Mouse (Mus musculus): ENCODE data around the gene Cdc45. TPM values are rescaled to one million over a fixed set of nuclear protein-coding genes. Genes with fewer than 3 reads are reported as not detected.
"Not testable (repeated sequence)": the region's sequence is repeated elsewhere in the genome, so short reads cannot be mapped to it uniquely, and the experiment has no call there.

Gene Cdc45
- polyA plus RNA-seq (2021), result 20.0 TPM

GRCm38 (mm10) chr16:18811468-18812384, at the start of gene Cdc45, which contains the start of gene Ufd1:
TSS of gene Cdc45 (minus strand) at chr16:18811987.
TSS of gene Ufd1 (plus strand) at chr16:18811779.
- peak; percentile 89 for DNase-seq (ENCODE audit: low read depth, low spot score)
- ChIA-PET POLR2A (interaction anchor here (1.2 to 1.4 kb wide), 2 partner anchors 14 to 125 kb away, joined by 3 read pairs; no protein-coding TSS in a partner anchor), CTCF (interaction anchor here (1.0 to 1.5 kb wide), 3 partner anchors 13 to 124 kb away, joined by 3 to 4 read pairs (median 3); no protein-coding TSS in a partner anchor)
- peak; percentile 96 for ATAC-seq
- TF ChIP-seq CTCF (IDR thresholded peaks at IDR 0.05), result no peak
- in situ Hi-C loops (cut with MboI; ENCODE audit: low pct_unique_long_range_greater_than_20kb), result no loop called here
- no peaks in the 10 kb centered on the region for H3K27me3 ChIP-seq

DNA sequence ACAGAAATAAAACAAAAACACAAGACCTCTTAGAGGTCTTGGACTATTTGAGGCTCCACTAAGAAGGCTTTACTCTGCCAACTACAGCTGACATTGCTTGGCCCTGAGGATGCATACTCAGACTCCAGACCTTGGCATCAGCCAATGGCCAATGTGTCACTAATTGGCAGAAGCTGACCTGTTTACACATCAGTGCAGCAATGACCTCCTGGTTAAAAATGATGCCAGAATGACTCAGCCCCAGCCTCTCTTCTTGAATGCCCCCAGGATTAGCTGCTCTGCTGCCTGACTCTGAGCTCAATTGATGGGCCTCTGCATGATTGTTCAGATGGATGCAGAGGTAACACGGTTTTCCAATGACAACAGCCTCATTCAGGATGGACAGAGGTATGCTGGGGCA, 48.4 kb upstream of the Cdc45 start:
- ChIA-PET CTCF (interaction anchor here (1.2 kb wide), 1 partner anchor 45 kb away, joined by 4 read pairs; no protein-coding TSS in a partner anchor), POLR2A (no interaction called here)
- H3K27me3 ChIP-seq, result no peaks in the 10 kb centered on the region
- in situ Hi-C loops (cut with MboI; ENCODE audit: low pct_unique_long_range_greater_than_20kb), result no loop called here
- no peak for TF ChIP-seq CTCF (IDR thresholded peaks at IDR 0.05)
- DNase-seq (ENCODE audit: low read depth, low spot score) (peak; percentile 93), ATAC-seq (peak; percentile 97)

GRCm38 (mm10) chr16:18858551-18858950, 46.8 kb upstream of the Cdc45 start:
- CTCF ChIA-PET, result interaction anchor here (1.0 kb wide), 1 partner anchor 22 kb away, joined by 3 read pairs; the partner anchor contains the start of genes 2510002D24Rik and Gm28539
- TF ChIP-seq CTCF (IDR thresholded peaks at IDR 0.05), result peak; percentile 73
- no peak for DNase-seq (ENCODE audit: low read depth, low spot score)
- in situ Hi-C loops (cut with MboI; ENCODE audit: low pct_unique_long_range_greater_than_20kb), result no loop called here
- POLR2A ChIA-PET, result no interaction called here
- H3K27me3 ChIP-seq, result no peaks in the 10 kb centered on the region
- ATAC-seq, result peak; percentile 15

DNA sequence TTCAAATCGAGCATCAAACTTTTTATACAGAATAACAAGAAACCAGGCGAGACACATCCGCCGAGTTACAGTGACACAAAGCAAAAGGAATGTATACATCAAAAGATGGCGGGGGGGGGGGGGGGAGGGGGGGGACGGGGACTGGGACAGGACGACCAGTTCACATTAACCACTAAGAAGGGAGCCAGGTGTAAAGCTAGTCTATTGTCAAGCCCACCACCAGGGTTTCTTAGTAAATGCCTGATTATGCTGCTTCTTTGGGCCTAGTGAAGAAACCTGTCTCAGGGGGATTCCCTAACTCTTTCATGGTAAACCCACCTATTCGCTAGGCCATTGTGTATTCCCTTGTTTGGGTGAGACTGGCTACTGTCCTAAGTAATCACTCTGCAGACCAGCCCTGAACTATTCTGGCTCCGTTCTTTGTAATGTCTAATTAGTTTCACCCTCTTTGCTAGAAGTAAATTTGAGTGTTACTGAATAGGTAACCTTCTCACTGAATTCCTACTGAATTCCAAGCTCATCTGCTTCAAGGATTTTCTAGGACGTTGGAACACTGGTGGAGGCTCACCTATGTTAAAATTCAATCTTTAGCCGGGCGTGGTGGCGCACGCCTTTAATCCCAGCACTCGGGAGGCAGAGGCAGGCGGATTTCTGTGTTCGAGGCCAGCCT, 37.9 kb upstream of the Cdc45 start:
- POLR2A ChIA-PET; CTCF ChIA-PET; DNase-seq (ENCODE audit: low read depth, low spot score); ATAC-seq; in situ Hi-C loops (cut with MboI; ENCODE audit: low pct_unique_long_range_greater_than_20kb); H3K27me3 ChIP-seq: not testable (repeated sequence)

- no peak for ATAC-seq
- POLR2A ChIA-PET, result no interaction called here
- CTCF ChIA-PET, result no interaction called here
- in situ Hi-C loops (cut with MboI; ENCODE audit: low pct_unique_long_range_greater_than_20kb), result no loop called here
- DNase-seq (ENCODE audit: low read depth, low spot score), result no peak
- no peaks in the 10 kb centered on the region for H3K27me3 ChIP-seq
- no peak for TF ChIP-seq CTCF (IDR thresholded peaks at IDR 0.05)
Observed at GRCm38 (mm10) chr16:18846301-18846820, 34.6 kb upstream of the Cdc45 start.

GRCm38 (mm10) chr16:18838346-18838745, 26.6 kb upstream of the Cdc45 start:
- in situ Hi-C loops (cut with MboI; ENCODE audit: low pct_unique_long_range_greater_than_20kb), result loop anchor here (5.0 kb wide), 1 partner anchor 79 kb away; no protein-coding TSS in a partner anchor
- DNase-seq (ENCODE audit: low read depth, low spot score) (no peak), ATAC-seq (no peak)
- CTCF ChIA-PET, result no interaction called here
- no peaks in the 10 kb centered on the region for H3K27me3 ChIP-seq
- POLR2A ChIA-PET, result no interaction called here
- TF ChIP-seq CTCF (IDR thresholded peaks at IDR 0.05), result no peak

GRCm38 (mm10) chr16:18836468-18837208, 24.9 kb upstream of the Cdc45 start, which contains the start of the genes 2510002D24Rik and Gm28539:
TSS of gene 2510002D24Rik (plus strand) at chr16:18836578.
TSS of gene Gm28539 (plus strand) at chr16:18836584.
- TF ChIP-seq CTCF (IDR thresholded peaks at IDR 0.05), result no peak
- ATAC-seq (peak; percentile 99), DNase-seq (ENCODE audit: low read depth, low spot score) (peak; percentile 76)
- ChIA-PET POLR2A (interaction anchor here (1.1 kb wide), 1 partner anchor 41 kb away, joined by 5 read pairs; the partner anchor contains the start of gene Hira), CTCF (interaction anchor here (1.2 kb wide), 1 partner anchor 23 kb away, joined by 3 read pairs; no protein-coding TSS in a partner anchor)
- in situ Hi-C loops (cut with MboI; ENCODE audit: low pct_unique_long_range_greater_than_20kb), result loop anchor here (5.0 kb wide), 1 partner anchor 81 kb away; no protein-coding TSS in a partner anchor
- no peaks in the 10 kb centered on the region for H3K27me3 ChIP-seq

DNA sequence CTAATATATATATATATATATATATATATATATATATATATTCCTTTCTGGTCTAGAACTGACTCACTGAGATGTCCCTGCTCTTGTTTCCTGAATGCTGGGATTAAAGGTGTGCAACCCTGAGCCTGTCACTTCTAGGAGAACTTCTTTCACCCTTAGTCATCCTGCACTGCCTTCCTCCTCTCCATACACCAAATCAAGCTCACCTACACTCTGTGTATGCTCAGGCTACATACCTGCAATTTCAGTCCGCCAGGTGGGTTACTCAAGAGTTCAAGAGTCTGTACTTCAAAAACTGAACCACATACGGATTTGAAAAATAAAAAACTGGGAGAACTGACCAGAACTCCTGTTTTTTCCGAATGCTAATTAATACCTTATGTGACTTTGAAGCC, 24.3 kb upstream of the Cdc45 start:
- no peak for TF ChIP-seq CTCF (IDR thresholded peaks at IDR 0.05)
- CTCF ChIA-PET, result interaction anchor here (1.2 kb wide), 1 partner anchor 23 kb away, joined by 3 read pairs; no protein-coding TSS in a partner anchor
- POLR2A ChIA-PET, result interaction anchor here (0.6 to 1.1 kb wide), 3 partner anchors 18 to 139 kb away, joined by 4 to 6 read pairs (median 5); partner anchors contain the start of gene Hira
- in situ Hi-C loops (cut with MboI; ENCODE audit: low pct_unique_long_range_greater_than_20kb), result loop anchor here (5.0 kb wide), 1 partner anchor 81 kb away; no protein-coding TSS in a partner anchor
- DNase-seq (ENCODE audit: low read depth, low spot score) (no peak), ATAC-seq (peak; percentile 4)
- no peaks in the 10 kb centered on the region for H3K27me3 ChIP-seq

GRCm38 (mm10) chr16:18833486-18833885, 21.7 kb upstream of the Cdc45 start:
- DNase-seq (ENCODE audit: low read depth, low spot score), result no peak
- in situ Hi-C loops (cut with MboI; ENCODE audit: low pct_unique_long_range_greater_than_20kb), result no loop called here
- H3K27me3 ChIP-seq, result no peaks in the 10 kb centered on the region
- CTCF ChIA-PET, result interaction anchor here (1.2 to 1.7 kb wide), 4 partner anchors 12 to 44 kb away, joined by 3 to 6 read pairs (median 3); no protein-coding TSS in a partner anchor
- no peak for ATAC-seq
- no peak for TF ChIP-seq CTCF (IDR thresholded peaks at IDR 0.05)
- POLR2A ChIA-PET, result no interaction called here

All from Patski (cell line).